Mouse (Mus musculus) liver, adult 2 months (tissue): ENCODE measurements around the gene Tmem131l. TPM values are rescaled to one million over a fixed set of nuclear protein-coding genes. Genes with fewer than 3 reads are reported as not detected.

Source experiments
- DNase-seq: peaks from one replicate; pipeline ENCODE4 v3.0.0-alpha.2; 2011; ENCODE audit warnings: low read depth, low spot score; ENCODE audit errors: extremely low read depth
- H3K27ac ChIP-seq: fragments of 200-500 bp; replicated peaks from 2 replicates; pipeline ENCODE4 v1.5.1; 2012; ENCODE audit warnings: low read depth, mild to moderate bottlenecking, control low read depth, inconsistent platforms, low read length; ENCODE audit not compliant: insufficient read depth
- H3K27me3 ChIP-seq: fragments of 200-500 bp; 2 replicates; pipeline ENCODE4 v1.6.1; 2012; ENCODE audit warnings: mild to moderate bottlenecking, moderate library complexity, low read length, inconsistent platforms; ENCODE audit not compliant: control insufficient read depth, insufficient read depth
- H3K36me3 ChIP-seq: fragments of 200-500 bp; 2 replicates; pipeline ENCODE4 v1.6.1; 2012; ENCODE audit warnings: low read length, inconsistent platforms; ENCODE audit not compliant: control insufficient read depth, insufficient read depth
- H3K4me1 ChIP-seq: fragments of 200-500 bp; 2 replicates; pipeline ENCODE4 v1.6.1; 2011; ENCODE audit warnings: low read length; ENCODE audit not compliant: control insufficient read depth, insufficient read depth
- H3K4me3 ChIP-seq: fragments of 200-500 bp; 2 replicates; pipeline ENCODE4 v1.5.1; 2011; ENCODE audit warnings: low read depth, mild to moderate bottlenecking, control low read depth, low read length, moderate library complexity; ENCODE audit not compliant: insufficient read depth
- H3K79me2 ChIP-seq: fragments of 200-500 bp; 2 replicates; pipeline ENCODE4 v1.6.1; 2012; ENCODE audit warnings: inconsistent platforms, mild to moderate bottlenecking, low read length, moderate library complexity; ENCODE audit not compliant: control insufficient read depth, insufficient read depth
- H3K9ac ChIP-seq: fragments of 200-500 bp; 2 replicates; pipeline ENCODE4 v1.6.1; 2012; ENCODE audit warnings: low read depth, mild to moderate bottlenecking, control low read depth, inconsistent platforms, low read length
- CTCF ChIP-seq: fragments of 200-500 bp; IDR thresholded peaks from 2 replicates; pipeline ENCODE4 v1.5.1; 2011; ENCODE audit warnings: low read depth, low read length, control low read depth
- POLR2A ChIP-seq: fragments of 200-500 bp; IDR thresholded peaks from 2 replicates; pipeline ENCODE4 v1.6.1; 2011; ENCODE audit warnings: low read length, control low read depth; ENCODE audit not compliant: insufficient read depth; ENCODE audit errors: extremely low read depth
- WGBS: fragments of 180-500 bp; shearing (Covaris S2); methylation state at CpG from one replicate; pipeline ENCODE4 v1.1.7; 2018; 5-methylcytosine and 5-hydroxymethylcytosine counted together
- polyA plus RNA-seq: library from polyadenylated mRNA; depleted of rRNA; stranded (reverse); fragments of >200 nt; gene quantifications from 2 replicates; pipeline ENCODE4 v1.2.3, GENCODE M21; 2012
- total RNA-seq: library from RNA; depleted of rRNA; stranded (reverse); fragments of >200 nt; gene quantifications from 2 replicates; pipeline ENCODE4 v1.2.3, GENCODE M21; 2014

Tmem131l gene
- total and polyA plus RNA-seq, 2 experiments: 15.3 to 21.1 TPM

DNA sequence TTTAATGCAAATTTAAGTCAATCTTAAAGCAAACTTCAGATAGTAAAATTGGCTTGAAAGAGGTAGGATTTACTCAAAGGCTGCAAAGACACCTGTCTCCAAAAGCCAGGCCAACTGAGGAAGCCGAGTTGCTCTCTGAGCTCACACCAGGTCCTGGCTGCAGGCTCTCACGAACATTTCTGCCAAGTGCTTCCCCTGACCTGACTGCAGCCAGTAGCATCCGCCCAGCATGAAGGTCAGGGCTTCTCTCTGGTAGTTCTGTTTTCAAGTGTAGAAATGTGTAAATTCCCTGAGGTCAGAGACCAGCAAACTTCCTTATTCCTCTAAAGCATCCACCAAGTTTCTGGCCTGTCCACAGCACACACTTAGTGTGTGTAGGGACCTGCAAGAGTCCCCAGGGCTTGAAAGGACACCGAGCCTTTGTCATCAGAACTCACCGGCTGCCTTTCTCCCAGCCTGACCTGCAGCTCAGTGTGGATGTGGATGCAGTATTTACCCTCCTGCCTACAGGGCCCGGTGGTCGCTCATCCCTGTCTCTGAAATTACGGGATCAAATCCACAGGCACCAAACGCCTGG is 44.6 kb downstream of the Tmem131l start:
- TF ChIP-seq POLR2A (no peak), CTCF (no peak)
- Histone ChIP-seq H3K27ac (peak overlapping the region; percentile 7; the same call in 1 of the 2 replicates), H3K4me1 (peaks cover 44% of the 10 kb centered on the region), H3K27me3 (no peaks in the 10 kb centered on the region), H3K79me2 (peaks cover 10% of the 10 kb centered on the region; the same call in 1 of the 2 replicates), H3K9ac (no peak overlapping the region), H3K36me3 (no peaks in the 10 kb centered on the region), H3K4me3 (no peak overlapping the region)
- DNase-seq: peak; percentile 80
- WGBS: 36% methylated on average over 9 of the region's 9 CpGs

DNA sequence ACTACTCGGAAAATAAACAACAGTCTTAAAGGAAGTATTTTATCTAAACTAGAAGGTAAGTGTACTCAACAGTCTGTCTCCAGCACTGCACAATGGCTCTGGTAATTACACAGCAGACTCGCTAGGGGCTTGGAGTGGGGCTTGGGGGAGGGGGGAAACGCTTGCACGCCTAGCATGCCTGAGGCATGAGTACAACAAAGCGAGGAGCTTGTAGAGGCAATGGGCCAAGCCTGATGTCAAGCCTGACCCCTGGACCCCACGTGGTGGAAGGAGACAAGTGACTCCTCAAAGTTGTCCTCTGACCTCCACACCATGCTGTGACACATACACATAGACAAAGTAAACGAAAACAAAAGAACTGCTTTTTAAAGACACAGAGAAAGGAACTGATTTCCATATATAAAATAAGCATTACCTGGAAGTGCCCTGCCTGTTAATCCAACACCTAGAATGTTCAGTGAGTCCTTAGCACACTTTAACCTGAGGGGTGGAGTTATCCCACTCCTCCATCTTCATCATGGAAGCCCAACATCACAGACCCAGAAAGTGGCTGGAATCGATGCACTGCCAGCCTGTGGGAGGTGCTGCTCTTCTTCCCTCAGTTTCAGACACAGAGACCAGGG is 45.6 kb downstream of the Tmem131l start:
- Histone ChIP-seq H3K4me3 (no peak overlapping the region), H3K36me3 (no peaks in the 10 kb centered on the region), H3K9ac (no peak overlapping the region), H3K27ac (peak overlapping the region; percentile 41), H3K27me3 (no peaks in the 10 kb centered on the region), H3K4me1 (peaks cover 51% of the 10 kb centered on the region), H3K79me2 (peaks cover 10% of the 10 kb centered on the region; the same call in 1 of the 2 replicates)
- peak; percentile 87 for DNase-seq
- whole genome bisulfite sequencing: 30% methylated on average over 8 of the region's 8 CpGs
- TF ChIP-seq POLR2A (no peak), CTCF (0 out of 2 replicates have a peak, but pooled peaks have one; percentile 7)

DNA sequence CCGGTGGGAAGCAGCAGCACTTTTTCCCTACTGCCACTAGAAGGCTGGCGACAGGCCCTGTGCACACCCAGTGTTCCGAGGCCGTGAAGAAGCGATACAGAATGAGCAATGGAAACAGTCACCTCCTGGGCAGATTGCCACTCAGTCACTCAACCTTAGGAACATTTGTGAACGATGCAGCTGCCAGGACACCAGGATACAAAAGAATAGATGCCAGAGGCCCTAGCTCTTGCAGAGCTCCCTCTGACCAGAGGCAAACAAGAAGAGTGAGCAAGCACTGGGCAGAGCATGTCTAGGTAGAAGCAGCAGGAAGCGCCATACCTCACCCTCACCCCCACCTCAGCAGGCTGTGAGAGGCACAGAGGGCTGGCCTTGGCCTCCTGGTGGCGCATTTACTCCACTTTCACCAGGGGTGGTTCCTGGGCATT is 46.9 kb downstream of the Tmem131l start:
- Histone ChIP-seq H3K4me1 (peaks cover 49% of the 10 kb centered on the region), H3K4me3 (no peak overlapping the region), H3K27me3 (no peaks in the 10 kb centered on the region), H3K36me3 (no peaks in the 10 kb centered on the region), H3K27ac (no peak overlapping the region), H3K9ac (no peak overlapping the region), H3K79me2 (peaks cover 19% of the 10 kb centered on the region; the same call in 1 of the 2 replicates)
- 37% methylated on average over 8 of the region's 8 CpGs for WGBS
- TF ChIP-seq POLR2A (no peak), CTCF (peak; percentile 54)
- peak; percentile 94 for DNase-seq

DNA sequence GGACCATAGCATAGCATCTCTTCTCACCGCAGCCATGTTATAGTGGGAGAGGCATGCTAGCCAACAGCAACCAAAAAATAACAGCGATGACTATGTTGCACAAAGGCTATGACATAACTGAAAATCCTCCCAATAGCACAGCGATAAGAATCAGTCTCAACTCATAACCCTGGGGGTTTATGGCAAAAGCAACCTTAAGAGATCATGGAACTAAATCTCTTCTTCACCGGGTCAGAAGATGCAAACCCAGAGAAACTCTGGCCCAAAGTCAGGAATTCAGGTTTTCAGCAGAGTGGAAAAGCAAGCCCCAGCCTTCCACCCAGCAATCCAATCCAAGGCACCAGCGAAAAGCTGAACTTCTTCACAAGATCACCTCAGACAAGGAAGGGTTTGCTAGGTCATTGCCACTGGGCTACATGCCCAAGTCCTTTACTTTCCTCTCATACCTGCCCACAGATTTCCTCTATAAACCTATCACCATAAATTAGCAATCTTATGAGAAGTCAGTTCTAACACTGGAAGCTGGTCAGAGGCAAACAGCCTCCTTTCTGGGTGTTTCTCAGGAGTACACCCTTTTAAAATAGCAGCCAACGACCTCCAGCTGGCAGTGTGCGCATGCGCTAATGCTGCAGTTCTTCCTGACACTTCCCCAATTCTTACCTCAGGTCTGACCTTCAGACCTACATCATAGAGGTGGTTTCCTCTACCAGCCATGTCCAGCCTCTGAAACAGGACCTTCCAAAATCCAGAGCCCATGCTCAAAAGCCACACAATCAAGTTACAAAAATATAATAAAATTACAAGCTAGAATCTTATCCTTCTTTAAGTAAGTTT is 48.1 kb downstream of the Tmem131l start:
- TF ChIP-seq CTCF (no peak), POLR2A (no peak)
- H3K4me1 ChIP-seq: peaks cover 41% of the 10 kb centered on the region
- WGBS: 84% methylated on average over 8 of the region's 8 CpGs
- H3K4me3 ChIP-seq: no peak overlapping the region
- peaks cover 19% of the 10 kb centered on the region; the same call in 1 of the 2 replicates for H3K79me2 ChIP-seq
- H3K27ac ChIP-seq: no peak overlapping the region
- no peaks in the 10 kb centered on the region for H3K36me3 ChIP-seq
- H3K9ac ChIP-seq: no peak overlapping the region
- no peak for DNase-seq
- no peaks in the 10 kb centered on the region for H3K27me3 ChIP-seq

DNA sequence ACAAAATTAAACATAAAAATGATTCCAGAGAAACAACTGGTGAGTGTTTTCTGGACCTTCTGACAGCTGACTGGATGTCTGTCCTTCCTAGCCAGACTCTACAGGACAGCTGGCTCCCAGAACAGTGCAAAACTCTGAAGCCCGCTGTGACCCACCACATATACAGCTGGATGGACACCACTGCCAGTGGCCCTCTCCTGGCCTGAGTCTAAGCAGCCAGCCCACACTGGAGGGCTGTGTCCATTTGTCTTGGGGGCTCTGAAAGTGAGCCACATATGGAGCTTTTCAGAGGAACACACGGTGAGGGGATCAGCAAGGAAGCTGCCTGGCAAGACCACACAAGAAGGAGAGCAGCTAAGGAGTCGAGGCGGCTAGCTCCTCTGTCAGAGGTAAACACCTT is 51.8 kb downstream of the Tmem131l start:
- no peak overlapping the region for H3K4me3 ChIP-seq
- peaks cover 39% of the 10 kb centered on the region; the same call in 1 of the 2 replicates for H3K79me2 ChIP-seq
- peaks cover 13% of the 10 kb centered on the region for H3K4me1 ChIP-seq
- H3K9ac ChIP-seq: no peak overlapping the region
- 77% methylated on average over 4 of the region's 4 CpGs for WGBS
- TF ChIP-seq POLR2A (no peak), CTCF (no peak)
- no peak overlapping the region for H3K27ac ChIP-seq
- H3K36me3 ChIP-seq: no peaks in the 10 kb centered on the region
- DNase-seq: no peak
- H3K27me3 ChIP-seq: no peaks in the 10 kb centered on the region
